Mouse (Mus musculus) spleen, postnatal 36 days (tissue): ENCODE measurements around the gene Gimap5.

Source experiments
- DNase-seq, 2 experiments: peaks; one replicate each; pipeline ENCODE4 v3.0.0; 2022; ENCODE audit warnings: low spot score in 2 of 2, mixed read lengths in 1 of 2

Gimap5 gene

GRCm38 (mm10) chr6:48745959-48746889, at the start of gene Gimap5:
Gene Gimap5 (plus strand): TSS chr6:48746197.
- peak; percentile 89 to 91 for DNase-seq

GRCm38 (mm10) chr6:48696830-48697554, 49.0 kb upstream of the Gimap5 start:
- no peak for DNase-seq

- no peak for DNase-seq
Observed at GRCm38 (mm10) chr6:48697555-48697930, 48.5 kb upstream of the Gimap5 start.

- DNase-seq, result no peak
Observed at GRCm38 (mm10) chr6:48698066-48698856, 47.7 kb upstream of the Gimap5 start.

- no peak for DNase-seq
Observed at GRCm38 (mm10) chr6:48698888-48699287, 47.1 kb upstream of the Gimap5 start.

GRCm38 (mm10) chr6:48700251-48701075, 45.5 kb upstream of the Gimap5 start:
- peak; percentile 82 to 84 for DNase-seq

GRCm38 (mm10) chr6:48702146-48702545, 43.9 kb upstream of the Gimap5 start:
- DNase-seq, result no peak

- DNase-seq, result no peak
Observed at GRCm38 (mm10) chr6:48702601-48703000, 43.4 kb upstream of the Gimap5 start.

- no peak for DNase-seq
Observed at GRCm38 (mm10) chr6:48704146-48704545, 41.9 kb upstream of the Gimap5 start.

- no peak for DNase-seq
Observed at GRCm38 (mm10) chr6:48706130-48706529, 39.9 kb upstream of the Gimap5 start.

- DNase-seq, result peak; percentile 81 to 85
Observed at GRCm38 (mm10) chr6:48718455-48718854, 27.5 kb upstream of the Gimap5 start, which contains the start of the genes Gm28053 and Gimap7. Gene Gm28053 (plus strand): TSS chr6:48718607. Gene Gimap7 (plus strand): TSS chr6:48718621.

- DNase-seq, result no peak
Observed at GRCm38 (mm10) chr6:48720326-48720725, 25.7 kb upstream of the Gimap5 start.

GRCm38 (mm10) chr6:48723468-48723867, 22.5 kb upstream of the Gimap5 start:
- DNase-seq, result no peak

GRCm38 (mm10) chr6:48725476-48725875, 20.5 kb upstream of the Gimap5 start:
- peak; percentile 88 to 90 for DNase-seq

- DNase-seq, result no peak
Observed at GRCm38 (mm10) chr6:48727761-48728160, 18.2 kb upstream of the Gimap5 start.

GRCm38 (mm10) chr6:48732864-48733304, 13.1 kb upstream of the Gimap5 start:
- DNase-seq, result peak; percentile 92 to 93

- no peak for DNase-seq
Observed at GRCm38 (mm10) chr6:48733660-48734059, 12.3 kb upstream of the Gimap5 start.

GRCm38 (mm10) chr6:48737053-48737452, 8.9 kb upstream of the Gimap5 start:
- DNase-seq, result no peak

- DNase-seq, result no peak
Observed at GRCm38 (mm10) chr6:48737688-48738087, 8.3 kb upstream of the Gimap5 start.

- peak; percentile 84 for DNase-seq
Observed at GRCm38 (mm10) chr6:48738961-48739779, 6.8 kb upstream of the Gimap5 start, which contains the start of gene Gimap1. Gene Gimap1 (plus strand): TSS chr6:48739054.
